Mouse (Mus musculus) embryonic fibroblast, embryonic 13.5 days (primary cell): Measurements from ENCODE around the gene Sh2d3c. TPM values are rescaled to one million over a fixed set of nuclear protein-coding genes. Genes with fewer than 3 reads are reported as not detected.

ENCODE experiments used
- H3K27ac ChIP-seq: 2 replicates; pipeline ENCODE4 v1.5.1; 2012; ENCODE audit warnings: low read length, control low read depth, inconsistent platforms; ENCODE audit not compliant: insufficient read depth
- H3K4me1 ChIP-seq: 2 replicates; pipeline ENCODE4 v1.6.1; 2011; ENCODE audit warnings: low read length; ENCODE audit not compliant: control insufficient read depth, insufficient read depth
- H3K4me3 ChIP-seq: 2 replicates; pipeline ENCODE4 v1.5.1; 2011; ENCODE audit warnings: mild to moderate bottlenecking, control low read depth, low read length; ENCODE audit not compliant: insufficient read depth
- CTCF ChIP-seq: IDR thresholded peaks from 2 replicates; pipeline ENCODE4 v1.5.1; 2011; ENCODE audit warnings: mild to moderate bottlenecking, control low read depth, low read length, moderate library complexity, borderline replicate concordance; ENCODE audit not compliant: insufficient read depth
- POLR2A ChIP-seq: IDR thresholded peaks from 2 replicates; pipeline ENCODE4 v1.6.1; 2011; ENCODE audit warnings: low read depth, mild to moderate bottlenecking, control low read depth, low read length, moderate library complexity
- polyA plus RNA-seq: library from polyadenylated mRNA; stranded (reverse); fragments of >200 nt; gene quantifications from 2 replicates; pipeline ENCODE4 v1.2.4, GENCODE M21; 2011; ENCODE audit warnings: low read depth; ENCODE audit not compliant: missing spikeins, insufficient read length

The Sh2d3c gene
- polyA plus RNA-seq, 1 experiment, result 2.6 TPM

- Histone ChIP-seq H3K4me1 (no peaks in the 10 kb centered on the region), H3K27ac (no peak overlapping the region), H3K4me3 (no peak overlapping the region)
- no peak for TF ChIP-seq POLR2A
- TF ChIP-seq CTCF, result no peak
These were observed 15.5 kb downstream of the Sh2d3c start for GRCm38 (mm10) chr2:32736306-32736829.

GRCm38 (mm10) chr2:32737008-32737407 lies 16.2 kb downstream of the Sh2d3c start:
- TF ChIP-seq CTCF (no peak), POLR2A (no peak)
- Histone ChIP-seq H3K27ac (no peak overlapping the region), H3K4me3 (no peak overlapping the region), H3K4me1 (no peaks in the 10 kb centered on the region)

- H3K27ac ChIP-seq, result no peak overlapping the region
- no peaks in the 10 kb centered on the region for H3K4me1 ChIP-seq
- no peak overlapping the region for H3K4me3 ChIP-seq
- TF ChIP-seq POLR2A, result no peak
- TF ChIP-seq CTCF, result no peak
These were observed 18.5 kb downstream of the Sh2d3c start for GRCm38 (mm10) chr2:32739311-32739710.

- TF ChIP-seq POLR2A, result no peak
- no peak for TF ChIP-seq CTCF
- no peak within 1 kb of the TSS for H3K27ac ChIP-seq
- peak within 1 kb of the TSS; percentile 7 for H3K4me3 ChIP-seq
- H3K4me1 ChIP-seq, result no peaks in the 10 kb centered on the region
These were observed 20.0 kb downstream of the Sh2d3c start, which contains the start of gene 6330409D20Rik for GRCm38 (mm10) chr2:32740916-32741272. Gene 6330409D20Rik (minus strand): TSS chr2:32741016.

GRCm38 (mm10) chr2:32741273-32742172 lies 20.7 kb downstream of the Sh2d3c start:
- Histone ChIP-seq H3K27ac (no peak overlapping the region), H3K4me3 (peak overlapping the region; percentile 7), H3K4me1 (no peaks in the 10 kb centered on the region)
- no peak for TF ChIP-seq CTCF
- TF ChIP-seq POLR2A, result no peak

- TF ChIP-seq POLR2A, result no peak
- no peak for TF ChIP-seq CTCF
- no peak overlapping the region for H3K4me3 ChIP-seq
These were observed 21.3 kb downstream of the Sh2d3c start for GRCm38 (mm10) chr2:32742173-32742531.

GRCm38 (mm10) chr2:32744272-32744982 lies 23.6 kb downstream of the Sh2d3c start:
- H3K4me1 ChIP-seq, result no peaks in the 10 kb centered on the region
- no peak overlapping the region for H3K4me3 ChIP-seq
- TF ChIP-seq CTCF (no peak), POLR2A (no peak)
- no peak overlapping the region for H3K27ac ChIP-seq

More at GRCm38 (mm10) chr2:32742173-32742531, 21.3 kb downstream of the Sh2d3c start:
- Histone ChIP-seq H3K27ac (no peak overlapping the region), H3K4me1 (no peaks in the 10 kb centered on the region)

GRCm38 (mm10) chr2:32749082-32749481 lies 28.2 kb downstream of the Sh2d3c start:
- H3K4me1 ChIP-seq, result no peaks in the 10 kb centered on the region
- H3K27ac ChIP-seq, result no peak overlapping the region
- no peak overlapping the region for H3K4me3 ChIP-seq
- no peak for TF ChIP-seq POLR2A
- TF ChIP-seq CTCF, result no peak

- Histone ChIP-seq H3K4me3 (no peak overlapping the region), H3K27ac (no peak overlapping the region), H3K4me1 (no peaks in the 10 kb centered on the region)
- TF ChIP-seq CTCF (no peak), POLR2A (no peak)
These were observed 29.3 kb downstream of the Sh2d3c start for GRCm38 (mm10) chr2:32750199-32750598.
